Mouse (Mus musculus) heart, embryonic 12.5 days (tissue): Measurements from ENCODE around the gene Acad10. TPM values are rescaled to one million over a fixed set of nuclear protein-coding genes. Genes with fewer than 3 reads are reported as not detected.
A peak's percentile ranks its signal among the peaks of the same experiment; 100 is the strongest.

ENCODE experiments used
- ATAC-seq: fragments of 200-750 bp; cut with Nextera tagmentation; 2 replicates; pipeline ENCODE4 v1.8.0; 2017; ENCODE audit warnings: moderate TSS enrichment, moderate library complexity; ENCODE audit not compliant: insufficient number of reproducible peaks, low FRiP score
- H3K27ac ChIP-seq: fragments of 300-500 bp; sonication (generic); 2 replicates; pipeline ENCODE4 v1.5.1; 2016; ENCODE audit warnings: mild to moderate bottlenecking, moderate library complexity; ENCODE audit not compliant: poor library complexity, severe bottlenecking
- H3K27me3 ChIP-seq: fragments of 300-500 bp; sonication (generic); replicated peaks from 2 replicates; pipeline ENCODE4 v1.6.1; 2016; ENCODE audit warnings: mild to moderate bottlenecking, moderate library complexity
- H3K36me3 ChIP-seq: fragments of 300-500 bp; sonication (generic); 2 replicates; pipeline ENCODE4 v1.6.1; 2016; ENCODE audit warnings: mild to moderate bottlenecking, moderate library complexity
- H3K4me1 ChIP-seq: fragments of 300-500 bp; sonication (generic); replicated peaks from 2 replicates; pipeline ENCODE4 v1.6.1; 2016; ENCODE audit warnings: mild to moderate bottlenecking
- H3K4me2 ChIP-seq: fragments of 300-500 bp; sonication (generic); 2 replicates; pipeline ENCODE4 v1.6.1; 2016; ENCODE audit warnings: mild to moderate bottlenecking, moderate library complexity
- H3K4me3 ChIP-seq: fragments of 300-500 bp; sonication (generic); 2 replicates; pipeline ENCODE4 v1.5.1; 2016; ENCODE audit warnings: mild to moderate bottlenecking
- H3K9ac ChIP-seq: fragments of 300-500 bp; sonication (generic); 2 replicates; pipeline ENCODE4 v1.6.1; 2016; ENCODE audit warnings: mild to moderate bottlenecking, moderate library complexity
- H3K9me3 ChIP-seq: fragments of 300-500 bp; sonication (generic); replicated peaks from 2 replicates; pipeline ENCODE4 v1.6.1; 2016; ENCODE audit warnings: mild to moderate bottlenecking, moderate library complexity
- WGBS: fragments of 180-500 bp; shearing (Covaris S2); methylation state at CpG from one replicate; pipeline ENCODE4 v1.1.7; 2016; 5-methylcytosine and 5-hydroxymethylcytosine counted together
- polyA plus RNA-seq: library from polyadenylated mRNA; unstranded; fragments of >200 nt; fragmentation: Nextera tagmentation; extraction: Ambion mirVana; gene quantifications from 2 replicates; pipeline ENCODE4 v1.2.1, GENCODE M21; 2016

The Acad10 gene
- polyA plus RNA-seq, 1 experiment from 2014 or later, result 1.5 TPM

GRCm38 (mm10) chr5:121596226-121596625 is 64.1 kb downstream of the Acad10 start:
- no peak for ATAC-seq
- Histone ChIP-seq H3K4me1 (peaks cover 35% of the 10 kb centered on the region), H3K36me3 (no peaks in the 10 kb centered on the region), H3K9me3 (no peaks in the 10 kb centered on the region), H3K9ac (no peak overlapping the region), H3K27me3 (no peaks in the 10 kb centered on the region), H3K4me2 (no peak overlapping the region), H3K4me3 (no peak overlapping the region), H3K27ac (no peak overlapping the region)
- 48% methylated on average over 6 of the region's 6 CpGs for WGBS

DNA sequence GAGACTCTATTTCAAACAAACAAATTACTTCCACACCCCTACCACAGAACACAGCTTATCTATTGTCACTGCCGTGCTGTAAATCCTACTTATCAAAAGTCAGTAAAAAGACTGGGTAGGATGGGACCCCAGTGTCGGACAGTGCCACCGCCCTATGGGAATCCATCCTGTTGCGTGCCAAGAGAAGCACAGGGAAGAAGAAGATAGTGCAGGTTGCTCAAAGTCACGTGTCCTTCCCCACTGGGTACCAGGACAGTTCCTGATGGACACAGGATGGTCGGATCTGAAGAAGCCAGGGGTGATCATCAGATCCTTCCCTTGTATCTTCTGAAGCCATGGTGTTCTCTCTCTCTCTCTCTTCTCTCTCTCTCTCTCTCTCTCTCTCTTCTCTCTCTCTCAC is 64.6 kb downstream of the Acad10 start:
- 71% methylated on average over 6 of the region's 6 CpGs for WGBS
- no peak for ATAC-seq
- Histone ChIP-seq H3K27ac (no peak overlapping the region), H3K4me1 (peaks cover 35% of the 10 kb centered on the region), H3K27me3 (no peaks in the 10 kb centered on the region), H3K9me3 (no peaks in the 10 kb centered on the region), H3K36me3 (no peaks in the 10 kb centered on the region), H3K4me2 (no peak overlapping the region), H3K4me3 (no peak overlapping the region), H3K9ac (no peak overlapping the region)

DNA sequence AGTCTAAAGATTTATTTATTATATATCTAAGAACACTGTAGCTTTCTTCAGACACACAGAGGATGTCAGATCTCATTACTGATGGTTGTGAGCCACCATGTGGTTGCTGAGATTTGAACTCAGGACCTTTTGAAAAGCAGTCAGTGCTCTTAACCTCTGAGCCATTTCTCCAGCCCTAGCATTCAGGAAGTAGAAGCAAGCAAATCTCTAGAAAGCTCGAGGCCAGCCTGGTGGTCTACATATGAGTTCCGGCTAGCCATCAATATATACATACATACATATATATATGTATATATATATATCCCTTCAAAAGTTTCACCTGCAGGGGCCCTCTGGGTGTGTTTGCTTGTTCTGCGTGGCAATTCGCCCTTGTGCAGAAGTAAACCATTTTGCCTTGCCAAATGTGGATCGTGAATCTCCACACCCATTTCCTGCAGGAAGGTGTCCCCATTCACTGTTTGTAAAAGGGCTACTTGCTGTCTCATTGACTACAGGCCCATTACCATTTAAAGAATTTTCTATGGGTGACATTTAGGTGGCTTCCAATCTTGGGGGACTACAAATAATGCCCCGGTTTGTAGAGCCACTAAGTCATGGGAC is 65.5 kb downstream of the Acad10 start:
- Histone ChIP-seq H3K9ac (no peak overlapping the region), H3K4me1 (peaks cover 35% of the 10 kb centered on the region), H3K4me2 (no peak overlapping the region), H3K27ac (no peak overlapping the region), H3K27me3 (no peaks in the 10 kb centered on the region), H3K9me3 (no peaks in the 10 kb centered on the region), H3K36me3 (no peaks in the 10 kb centered on the region), H3K4me3 (no peak overlapping the region)
- no peak for ATAC-seq
- 79% methylated on average over 6 of the region's 6 CpGs for WGBS

GRCm38 (mm10) chr5:121593451-121594401 is 66.6 kb downstream of the Acad10 start, which contains the start of gene Aldh2:
Aldh2 (minus strand) TSS chr5:121593824.
- Histone ChIP-seq H3K27ac (0 out of 2 replicates have a peak within 1 kb of the TSS, but pooled peaks have one; percentile 15), H3K4me3 (peak within 1 kb of the TSS; percentile 71), H3K4me2 (peak within 1 kb of the TSS; percentile 99), H3K9ac (peak within 1 kb of the TSS; percentile 80), H3K9me3 (no peaks in the 10 kb centered on the region), H3K36me3 (no peaks in the 10 kb centered on the region), H3K27me3 (no peaks in the 10 kb centered on the region), H3K4me1 (peaks cover 35% of the 10 kb centered on the region)
- ATAC-seq, result peak; percentile 87
- 4% methylated on average over 47 of the region's 47 CpGs for WGBS

- WGBS, result 6% methylated on average over 33 of the region's 33 CpGs
- ATAC-seq, result peak; percentile 35
Observed at GRCm38 (mm10) chr5:121592816-121593407, 67.4 kb downstream of the Acad10 start.

GRCm38 (mm10) chr5:121592064-121592815 is 68.1 kb downstream of the Acad10 start:
- WGBS, result 68% methylated on average over 11 of the region's 11 CpGs
- H3K27ac ChIP-seq, result no peak overlapping the region

More at GRCm38 (mm10) chr5:121592816-121593407, 67.4 kb downstream of the Acad10 start:
- Histone ChIP-seq H3K9ac (peak overlapping the region; percentile 80), H3K27me3 (no peaks in the 10 kb centered on the region), H3K36me3 (no peaks in the 10 kb centered on the region), H3K4me1 (peaks cover 34% of the 10 kb centered on the region), H3K27ac (0 out of 2 replicates have a peak overlapping the region, but pooled peaks have one; percentile 15), H3K9me3 (no peaks in the 10 kb centered on the region), H3K4me3 (peak overlapping the region; percentile 71), H3K4me2 (peak overlapping the region; percentile 99)

DNA sequence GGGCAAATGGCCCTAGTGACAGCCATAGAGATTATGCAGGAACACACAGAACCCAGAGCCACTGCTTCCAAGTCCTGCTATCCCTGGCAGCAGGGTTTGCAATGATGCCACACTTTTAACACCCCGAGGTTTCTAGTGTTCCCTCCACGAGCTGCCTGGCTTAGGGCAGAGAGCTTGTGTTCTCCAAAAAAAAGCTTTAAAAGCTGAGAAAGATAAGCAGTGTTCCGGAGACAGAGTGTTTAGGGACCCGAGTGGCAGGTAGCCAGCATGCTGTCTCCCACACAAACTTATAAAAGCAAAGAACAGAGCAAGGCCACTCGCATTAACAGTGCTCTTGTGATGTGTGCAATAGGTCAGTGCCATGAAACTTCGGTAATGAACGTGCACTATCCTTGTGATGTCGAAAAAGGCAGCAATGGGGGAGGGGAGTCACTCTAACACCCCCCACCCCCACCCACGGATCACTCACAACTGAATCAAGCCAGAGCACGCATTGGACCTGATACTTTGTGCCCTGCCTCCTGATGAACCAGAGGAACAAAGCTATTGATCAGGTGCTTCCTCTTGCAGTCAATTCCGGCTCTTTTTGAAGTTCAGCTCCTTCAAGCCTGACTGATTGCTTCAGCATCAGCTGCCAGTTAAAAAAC is 68.8 kb downstream of the Acad10 start:
- no peak overlapping the region for H3K4me2 ChIP-seq
- no peaks in the 10 kb centered on the region for H3K36me3 ChIP-seq
- H3K9me3 ChIP-seq, result no peaks in the 10 kb centered on the region
- H3K9ac ChIP-seq, result no peak overlapping the region
- no peak overlapping the region for H3K27ac ChIP-seq
- 60% methylated on average over 11 of the region's 11 CpGs for WGBS
- H3K4me3 ChIP-seq, result no peak overlapping the region
- no peak for ATAC-seq
- no peaks in the 10 kb centered on the region for H3K27me3 ChIP-seq
- peaks cover 26% of the 10 kb centered on the region; the same call in 1 of the 2 replicates for H3K4me1 ChIP-seq

More at GRCm38 (mm10) chr5:121592064-121592815, 68.1 kb downstream of the Acad10 start:
- Histone ChIP-seq H3K9me3 (no peaks in the 10 kb centered on the region), H3K4me2 (peak overlapping the region; percentile 99), H3K9ac (0 out of 2 replicates have a peak overlapping the region, but pooled peaks have one; percentile 17), H3K36me3 (no peaks in the 10 kb centered on the region), H3K27me3 (no peaks in the 10 kb centered on the region), H3K4me3 (0 out of 2 replicates have a peak overlapping the region, but pooled peaks have one; percentile 71), H3K4me1 (peaks cover 27% of the 10 kb centered on the region)
- ATAC-seq, result no peak

GRCm38 (mm10) chr5:121589928-121590327 is 70.4 kb downstream of the Acad10 start:
- no peak overlapping the region for H3K4me3 ChIP-seq
- H3K9ac ChIP-seq, result no peak overlapping the region
- H3K27me3 ChIP-seq, result no peaks in the 10 kb centered on the region
- no peak for ATAC-seq
- H3K36me3 ChIP-seq, result no peaks in the 10 kb centered on the region
- no peak overlapping the region for H3K27ac ChIP-seq
- WGBS, result 74% methylated on average over 6 of the region's 6 CpGs
- no peaks in the 10 kb centered on the region for H3K9me3 ChIP-seq
- H3K4me1 ChIP-seq, result peaks cover 24% of the 10 kb centered on the region; the same call in 1 of the 2 replicates
- no peak overlapping the region for H3K4me2 ChIP-seq

DNA sequence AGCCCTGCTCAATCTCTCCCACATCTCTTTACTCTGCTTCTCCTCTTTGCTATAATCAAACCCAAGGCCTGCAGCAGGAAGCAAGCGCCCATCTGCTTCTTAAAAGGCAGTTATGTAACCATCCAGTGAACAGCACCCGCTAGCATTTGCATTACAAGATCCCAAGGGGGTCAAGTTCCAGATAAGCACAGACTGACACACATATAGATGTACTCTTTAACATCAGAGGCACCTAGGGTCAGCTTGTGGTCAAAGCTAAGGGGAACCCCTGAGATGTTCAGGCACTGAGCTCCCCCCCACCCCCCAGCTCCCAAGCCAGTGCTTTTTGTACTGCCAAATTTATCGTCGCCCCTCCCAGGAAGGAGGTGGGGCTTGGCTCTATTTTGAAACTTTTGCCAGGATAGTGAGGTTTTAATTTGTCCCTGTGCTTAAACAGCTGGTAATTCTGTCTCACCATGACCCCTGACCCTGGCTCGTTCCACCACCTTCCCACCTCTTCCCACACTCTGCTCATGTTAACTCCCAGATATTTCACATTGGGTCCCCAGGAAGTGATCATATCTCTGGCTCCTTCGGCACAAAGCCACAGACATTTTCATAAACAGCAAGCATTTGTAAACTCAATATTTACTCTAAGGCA is 73.8 kb downstream of the Acad10 start:
- no peak for ATAC-seq
- WGBS, result 54% methylated on average over 6 of the region's 6 CpGs
- no peak overlapping the region for H3K4me2 ChIP-seq
- H3K36me3 ChIP-seq, result no peaks in the 10 kb centered on the region
- H3K4me3 ChIP-seq, result no peak overlapping the region
- no peak overlapping the region for H3K27ac ChIP-seq
- no peaks in the 10 kb centered on the region for H3K27me3 ChIP-seq
- peaks cover 17% of the 10 kb centered on the region; the same call in 1 of the 2 replicates for H3K4me1 ChIP-seq
- H3K9me3 ChIP-seq, result no peaks in the 10 kb centered on the region
- H3K9ac ChIP-seq, result no peak overlapping the region

- Histone ChIP-seq H3K27ac (no peak overlapping the region), H3K4me3 (no peak overlapping the region), H3K27me3 (no peaks in the 10 kb centered on the region), H3K4me1 (peaks cover 14% of the 10 kb centered on the region; the same call in 1 of the 2 replicates), H3K4me2 (no peak overlapping the region), H3K9me3 (no peaks in the 10 kb centered on the region), H3K9ac (no peak overlapping the region), H3K36me3 (no peaks in the 10 kb centered on the region)
- ATAC-seq, result no peak
- WGBS, result 87% methylated on average over 5 of the region's 5 CpGs
Observed at GRCm38 (mm10) chr5:121585699-121586098, 74.6 kb downstream of the Acad10 start.
